Mouse (Mus musculus): ENCODE data around the gene Krtap5-2.
"Not testable (repeated sequence)": the region's sequence is repeated elsewhere in the genome, so short reads cannot be mapped to it uniquely, and the experiment has no call there.

The Krtap5-2 gene

DNA sequence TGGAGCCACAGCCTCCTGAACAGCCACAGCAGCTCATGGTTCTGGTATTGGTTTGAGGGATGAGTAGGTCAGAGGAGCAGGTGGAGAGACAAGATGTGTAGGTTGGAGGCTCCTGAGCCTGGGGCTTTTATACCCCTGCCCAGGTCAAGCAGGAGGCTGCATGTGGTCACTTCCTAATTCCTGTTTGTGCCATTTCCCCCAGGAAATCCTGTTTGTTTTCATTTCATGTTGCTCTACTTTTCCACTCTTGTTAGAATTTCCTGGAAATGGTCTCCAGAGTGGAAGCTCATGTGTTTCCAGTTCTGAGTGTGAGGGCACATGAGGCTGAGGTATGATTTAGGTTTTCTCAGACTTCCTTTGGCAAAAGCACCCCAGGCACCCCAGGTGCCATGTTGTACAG is at the start of gene Krtap5-2:
TSS of gene Krtap5-2 (minus strand) at position 101 of the 400 bp plus-strand sequence.
- not testable (repeated sequence) for ATAC-seq (ENCODE audit: low TSS enrichment)

DNA sequence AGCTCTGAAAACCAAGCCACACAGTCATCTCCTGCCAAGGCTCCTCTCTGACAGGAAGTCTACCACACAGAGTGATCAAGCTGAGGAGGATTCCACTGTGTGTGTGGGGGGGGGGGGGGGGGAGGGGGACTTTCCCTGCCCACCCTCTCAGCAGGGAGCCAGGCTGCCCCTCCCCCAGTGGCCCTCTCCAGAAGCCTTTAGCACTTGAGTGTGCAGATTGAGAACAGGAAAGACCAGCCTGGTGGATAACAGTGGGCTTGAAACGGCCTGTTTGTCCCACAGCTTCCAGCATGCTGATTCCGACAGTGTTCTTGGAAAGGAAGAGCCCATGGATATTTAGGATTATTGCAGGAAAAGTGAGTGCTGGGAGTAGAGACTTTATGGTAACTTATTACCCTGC is 48.7 kb upstream of the Krtap5-2 start:
- ATAC-seq (ENCODE audit: low TSS enrichment), result no peak

DNA sequence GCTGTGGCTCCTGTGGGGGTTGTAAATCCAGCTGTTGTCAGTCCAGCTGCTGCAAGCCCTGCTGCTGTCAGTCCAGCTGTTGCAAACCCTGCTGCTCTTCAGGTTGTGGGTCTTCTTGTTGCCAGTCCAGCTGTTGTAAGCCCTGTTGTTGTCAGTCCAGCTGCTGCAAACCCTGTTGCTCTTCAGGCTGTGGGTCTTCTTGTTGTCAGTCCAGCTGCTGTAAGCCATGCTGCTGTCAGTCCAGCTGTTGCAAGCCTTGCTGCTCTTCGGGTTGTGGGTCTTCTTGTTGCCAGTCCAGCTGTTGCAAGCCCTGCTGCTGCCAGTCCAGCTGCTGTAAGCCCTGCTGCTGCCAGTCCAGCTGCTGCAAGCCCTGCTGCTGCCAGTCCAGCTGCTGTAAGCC is 36.3 kb upstream of the Krtap5-2 start:
- ATAC-seq (ENCODE audit: low TSS enrichment), result not testable (repeated sequence)

DNA sequence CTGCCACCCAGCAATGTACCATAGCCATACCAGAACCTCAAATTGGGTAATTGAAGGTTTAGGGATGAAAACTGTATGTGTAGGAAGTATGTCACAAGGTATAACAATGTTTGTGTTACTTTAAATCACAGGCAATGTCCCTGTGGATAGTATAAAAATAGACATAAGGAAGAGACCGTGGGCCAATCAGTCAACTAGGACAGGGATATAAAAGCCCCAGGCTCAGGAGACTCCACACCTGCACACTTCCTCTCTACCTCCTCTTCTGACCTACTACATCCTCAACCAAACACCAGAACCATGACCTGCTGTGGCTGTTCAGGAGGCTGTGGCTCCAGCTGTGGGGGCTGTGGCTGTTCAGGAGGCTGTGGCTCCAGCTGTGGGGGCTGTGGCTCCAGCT is 35.8 kb upstream of the Krtap5-2 start, which contains the start of gene Gm7579:
TSS of gene Gm7579 (plus strand) at position 301 of the 400 bp plus-strand sequence.
- no peak for ATAC-seq (ENCODE audit: low TSS enrichment)

DNA sequence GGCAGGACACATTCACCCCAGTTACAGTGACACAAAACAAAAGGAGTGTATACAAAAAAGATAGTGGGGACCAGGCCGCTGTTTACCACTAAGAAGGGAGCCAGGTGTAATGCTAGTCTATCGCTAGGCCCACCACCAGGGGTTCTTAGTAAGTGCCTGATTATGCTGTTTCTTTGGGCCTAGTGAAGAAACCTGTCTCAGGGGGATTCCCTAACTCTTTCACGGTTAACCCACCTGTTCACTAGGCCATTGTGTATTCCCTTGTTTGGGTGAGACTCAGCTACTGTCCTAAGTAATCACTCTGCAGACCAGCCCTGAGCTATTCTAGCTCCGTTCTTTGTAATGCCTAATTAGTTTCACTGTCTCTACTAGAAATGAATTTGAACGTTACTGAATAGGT is 31.1 kb upstream of the Krtap5-2 start:
- ATAC-seq (ENCODE audit: low TSS enrichment), result not testable (repeated sequence)

DNA sequence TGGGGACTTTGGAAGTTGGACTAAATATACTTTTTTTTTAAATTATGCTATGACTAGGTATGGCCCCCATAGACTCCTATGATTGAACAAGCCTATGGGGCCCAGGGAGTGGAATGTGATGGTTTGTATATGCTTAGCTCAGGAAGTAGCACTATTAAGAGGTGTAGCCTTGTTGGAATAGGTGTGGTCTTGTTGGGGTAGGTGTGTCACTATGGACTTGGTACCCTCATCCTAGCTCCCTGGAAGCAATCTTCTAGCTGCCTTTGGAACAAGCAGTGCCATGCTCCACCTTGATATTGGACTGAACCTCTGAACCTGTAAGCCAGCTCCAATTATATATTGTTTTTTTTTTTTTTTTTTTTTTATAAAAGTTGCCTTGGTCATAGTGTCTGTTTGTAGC is 29.7 kb upstream of the Krtap5-2 start:
- ATAC-seq (ENCODE audit: low TSS enrichment), result no peak

DNA sequence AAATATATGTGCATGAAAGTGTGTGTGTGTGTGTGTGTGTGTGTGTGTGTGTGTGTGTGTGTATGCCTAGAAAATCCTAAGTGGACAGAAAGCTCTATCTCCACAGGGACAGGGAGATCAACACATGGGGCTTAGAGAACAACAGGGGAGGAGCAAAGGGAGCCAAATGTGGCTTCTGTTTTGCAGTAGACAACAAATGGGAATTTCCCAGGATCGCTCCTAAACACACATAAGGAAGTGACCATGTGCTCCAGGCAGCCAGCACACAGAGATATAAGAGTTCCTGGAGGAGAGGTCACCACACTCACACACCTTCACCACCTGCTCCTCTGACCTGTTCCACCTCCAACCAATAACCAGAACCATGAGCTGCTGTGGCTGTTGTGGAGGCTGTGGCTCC is 25.3 kb upstream of the Krtap5-2 start, which contains the start of gene Krtap5-3:
TSS of gene Krtap5-3 (plus strand) at position 301 of the 400 bp plus-strand sequence.
- no peak for ATAC-seq (ENCODE audit: low TSS enrichment)

DNA sequence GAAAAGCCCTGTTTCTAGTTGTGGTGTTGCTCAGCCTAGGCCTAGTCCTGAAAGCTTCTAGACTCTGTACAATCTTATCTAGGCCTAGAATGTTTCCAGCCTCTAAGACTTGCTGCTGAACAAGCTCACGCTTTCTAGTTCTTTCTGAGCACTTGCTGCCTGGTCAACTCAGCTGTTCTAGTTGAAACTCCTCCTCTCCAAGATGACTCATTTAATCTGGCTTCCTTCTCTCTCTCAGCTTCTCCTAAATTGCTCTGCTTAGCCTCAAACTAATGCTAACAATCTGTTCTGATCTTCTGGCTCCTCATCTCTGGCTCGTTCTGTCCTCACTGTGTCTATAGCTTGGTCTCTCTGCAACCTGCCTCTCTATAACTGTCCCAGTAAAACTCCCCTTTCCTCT is 22.9 kb upstream of the Krtap5-2 start:
- ATAC-seq (ENCODE audit: low TSS enrichment), result peak; percentile 92

DNA sequence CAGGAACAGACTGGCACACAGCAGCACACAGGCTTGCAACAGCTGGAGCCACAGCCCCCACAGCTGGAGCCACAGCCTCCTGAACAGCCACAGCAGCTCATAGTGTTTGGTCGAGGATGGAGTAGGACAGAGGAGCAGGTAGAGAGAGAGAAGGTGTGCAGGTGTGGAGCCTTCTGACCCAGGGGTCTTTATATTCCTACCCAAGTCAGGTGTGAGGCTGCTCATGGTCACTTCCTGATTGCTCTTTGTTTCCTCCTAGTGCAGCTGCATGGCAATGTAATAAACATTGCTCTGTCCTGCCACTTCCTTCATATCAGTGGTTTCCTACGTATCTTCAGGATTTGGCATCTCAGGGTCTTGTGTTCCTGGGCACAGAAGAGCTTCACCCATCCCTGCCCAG is 14.5 kb upstream of the Krtap5-2 start, which contains the start of gene Gm10153:
TSS of gene Gm10153 (minus strand) at position 101 of the 400 bp plus-strand sequence.
- ATAC-seq (ENCODE audit: low TSS enrichment), result no peak

DNA sequence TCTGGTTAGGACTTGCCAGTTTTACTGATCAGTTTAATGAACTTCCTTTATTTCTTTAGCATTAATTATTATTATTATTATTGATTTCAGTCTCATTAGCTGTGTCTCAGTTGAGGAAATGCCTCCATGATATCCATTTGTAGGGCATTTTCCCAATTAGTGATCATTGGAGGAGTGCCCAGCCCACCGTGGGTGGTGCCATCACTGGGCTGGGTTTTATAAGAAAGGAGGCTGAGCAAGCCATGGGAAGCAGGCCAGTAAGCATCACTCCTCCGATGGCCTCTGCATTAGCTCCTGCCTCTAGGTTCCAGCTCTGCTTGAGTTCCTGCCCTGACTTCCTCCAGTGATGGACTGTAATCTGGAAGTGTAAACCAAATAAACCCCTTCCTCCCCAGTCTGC is 12.4 kb upstream of the Krtap5-2 start:
- ATAC-seq (ENCODE audit: low TSS enrichment), result no peak

DNA sequence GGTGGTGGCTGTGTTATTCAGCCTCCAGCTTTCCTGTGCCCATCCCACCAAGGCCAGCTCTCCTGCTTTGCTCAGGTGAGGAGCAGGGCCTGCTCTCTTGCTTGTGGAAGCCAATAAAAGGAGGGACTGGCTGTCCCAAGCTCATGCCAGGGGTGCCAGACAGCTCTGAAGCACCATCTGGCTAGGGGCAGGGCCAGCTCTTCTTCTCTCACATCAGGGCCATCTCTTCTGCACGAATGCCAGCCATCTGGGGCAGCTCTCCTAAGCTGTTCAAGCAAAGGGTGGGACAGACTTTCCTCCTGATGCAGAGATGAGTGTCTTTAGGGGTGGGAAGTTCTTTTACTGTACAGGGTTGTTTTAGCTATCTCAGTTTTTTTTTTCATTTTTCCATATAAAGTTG is 5.2 kb upstream of the Krtap5-2 start:
- no peak for ATAC-seq (ENCODE audit: low TSS enrichment)

DNA sequence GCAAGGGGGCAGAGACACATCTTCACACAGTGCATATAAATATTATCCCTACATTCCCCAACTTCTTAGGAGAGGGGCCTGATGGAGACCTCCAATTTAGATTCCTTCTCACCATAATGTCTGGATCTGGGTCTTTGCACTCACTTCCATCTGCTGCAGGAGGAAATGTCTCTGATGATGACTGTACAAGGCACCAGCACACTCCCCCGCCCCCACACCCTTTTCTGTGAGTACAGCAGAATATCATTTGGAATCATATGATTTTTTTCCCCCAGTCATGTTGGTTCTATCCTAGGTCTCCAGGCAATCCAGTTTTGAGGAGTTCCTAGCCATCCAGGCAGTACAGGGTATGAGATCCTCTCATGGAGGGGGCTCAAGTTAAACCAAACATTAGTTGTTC is 2.9 kb upstream of the Krtap5-2 start:
- peak; percentile 55; the same call in 1 of the 2 replicates for ATAC-seq (ENCODE audit: low TSS enrichment)

DNA sequence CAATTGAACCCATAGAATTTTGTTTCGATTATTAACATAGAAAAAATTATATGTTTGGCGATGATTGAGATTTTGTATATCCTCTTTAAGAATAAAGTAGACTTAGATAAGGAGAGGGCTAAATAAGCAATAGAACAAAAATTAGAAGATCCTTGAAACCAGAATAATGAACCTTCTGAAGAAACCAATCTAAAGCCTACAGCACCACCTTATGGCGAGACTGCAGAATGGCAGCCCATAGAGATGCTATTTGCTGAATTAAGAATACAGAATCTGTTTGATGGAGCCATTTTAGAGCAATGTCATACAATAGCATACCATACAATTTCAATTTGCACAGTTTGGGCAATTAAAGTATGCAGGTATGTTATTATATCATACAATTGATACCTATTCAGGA is 6.0 kb downstream of the Krtap5-2 start:
- no peak for ATAC-seq (ENCODE audit: low TSS enrichment)

DNA sequence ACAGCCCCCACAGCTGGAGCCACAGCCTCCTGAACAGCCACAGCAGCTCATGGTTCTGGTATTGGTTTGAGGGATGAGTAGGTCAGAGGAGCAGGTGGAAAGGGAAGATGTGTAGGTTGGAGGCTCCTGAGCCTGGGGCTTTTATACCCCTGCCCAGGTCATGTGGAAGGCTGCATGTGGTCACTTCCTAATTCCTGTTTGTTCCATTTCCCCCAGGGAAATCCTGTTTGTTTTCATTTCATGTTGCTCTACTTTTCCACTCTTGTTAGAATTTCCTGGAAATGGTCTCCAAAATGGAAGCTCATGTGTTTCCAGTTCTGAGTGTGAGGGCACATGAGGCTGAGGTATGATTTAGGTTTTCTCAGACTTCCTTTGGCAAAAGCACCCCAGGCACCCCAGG is 10.2 kb downstream of the Krtap5-2 start, which contains the start of gene Gm4553:
TSS of gene Gm4553 (minus strand) at position 101 of the 400 bp plus-strand sequence.
- ATAC-seq (ENCODE audit: low TSS enrichment), result not testable (repeated sequence)

DNA sequence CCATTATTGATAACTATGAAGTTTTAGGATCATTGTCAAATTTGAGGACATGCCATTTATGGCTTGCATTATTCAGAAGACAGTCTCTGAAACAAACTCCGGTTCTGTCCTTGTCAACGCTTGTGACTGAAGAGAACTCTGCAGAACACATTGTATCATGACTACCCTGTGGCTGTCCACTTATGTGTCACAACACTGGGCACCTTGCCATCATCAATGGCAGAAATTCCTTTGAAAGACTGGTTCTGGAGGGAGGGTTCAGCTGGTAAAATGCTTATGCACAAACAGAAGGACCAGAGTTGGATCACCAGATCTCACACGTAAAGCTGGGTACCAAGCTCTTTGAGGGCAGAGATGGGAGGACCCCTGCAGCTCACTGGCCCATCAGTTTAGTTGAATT is 16.4 kb downstream of the Krtap5-2 start:
- no peak for ATAC-seq (ENCODE audit: low TSS enrichment)

DNA sequence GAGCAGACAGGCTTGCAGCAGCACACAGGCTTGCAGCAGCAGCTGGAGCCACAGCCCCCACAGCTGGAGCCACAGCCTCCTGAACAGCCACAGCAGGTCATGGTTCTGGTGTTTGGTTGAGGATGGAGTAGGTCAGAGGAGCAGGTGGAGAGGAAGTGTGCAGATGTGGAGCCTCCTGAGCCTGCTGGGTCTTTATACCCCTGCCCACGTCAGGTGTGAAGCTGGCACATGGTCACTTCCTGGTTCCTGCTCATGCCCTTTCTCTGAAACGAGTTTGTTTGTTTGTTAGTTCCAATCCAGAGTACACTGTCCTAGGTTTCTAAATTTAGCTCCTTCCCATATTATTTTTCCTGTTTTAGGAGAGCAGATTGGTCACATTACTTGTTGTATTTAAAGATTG is 18.8 kb downstream of the Krtap5-2 start, which contains the start of gene Gm29735:
TSS of gene Gm29735 (minus strand) at position 101 of the 400 bp plus-strand sequence.
- ATAC-seq (ENCODE audit: low TSS enrichment), result not testable (repeated sequence)

DNA sequence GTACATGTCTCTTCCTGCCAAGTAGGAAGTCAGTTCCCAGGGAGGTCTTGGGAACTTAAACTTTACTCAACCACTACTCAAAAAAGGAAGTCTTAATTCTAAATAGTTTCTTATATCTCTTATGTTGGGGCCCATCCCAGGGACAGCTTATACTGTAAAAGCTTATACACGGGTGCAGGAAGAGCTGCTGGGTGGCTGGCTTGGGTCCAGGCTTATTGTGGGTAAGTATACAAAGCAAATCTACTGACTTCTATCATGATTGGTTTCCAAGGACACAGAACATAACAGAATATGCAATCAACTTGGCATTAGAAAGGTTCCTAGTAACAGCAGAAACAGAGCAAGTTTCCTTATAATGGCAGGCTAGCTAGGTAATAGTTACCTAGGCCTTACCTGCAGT is 20.5 kb downstream of the Krtap5-2 start:
- ATAC-seq (ENCODE audit: low TSS enrichment), result no peak

DNA sequence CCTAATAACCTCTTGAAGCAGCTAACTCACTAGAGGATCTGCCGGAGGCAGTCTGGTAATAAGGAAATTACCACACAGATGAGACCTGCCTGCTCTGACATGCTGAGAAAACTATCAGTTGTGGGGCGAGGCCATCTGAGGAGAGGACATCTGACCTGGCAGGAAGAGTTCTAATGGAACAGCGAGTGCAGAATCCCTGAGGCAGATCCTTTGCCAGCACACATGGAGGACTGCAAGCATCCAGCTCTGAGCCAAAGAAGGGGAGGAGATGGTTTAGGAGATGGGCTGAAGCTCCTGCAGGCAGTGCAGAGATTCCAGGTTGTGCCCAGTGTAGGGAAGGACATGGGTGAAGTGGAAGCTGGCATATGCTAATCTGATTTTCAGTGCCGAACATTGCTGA is 23.6 kb downstream of the Krtap5-2 start:
- ATAC-seq (ENCODE audit: low TSS enrichment), result no peak

DNA sequence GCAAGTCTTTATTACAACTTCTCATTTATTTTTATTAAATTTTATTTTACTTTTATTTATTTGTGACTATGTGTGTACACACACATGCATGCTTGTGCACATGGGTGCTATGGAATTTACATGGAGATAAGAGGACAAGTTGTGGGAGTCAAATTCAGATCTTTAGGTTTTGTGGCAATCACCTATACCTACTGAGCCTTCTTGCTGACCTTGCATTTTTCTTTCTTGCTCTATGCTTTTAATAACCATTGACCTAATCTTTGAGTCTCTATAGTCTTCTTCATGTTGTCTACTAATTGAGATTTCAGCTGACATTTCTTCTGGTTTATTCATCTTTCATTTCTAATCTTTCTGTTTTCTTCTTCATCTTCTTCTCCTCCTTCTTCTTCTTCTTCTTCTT is 27.2 kb downstream of the Krtap5-2 start:
- no peak for ATAC-seq (ENCODE audit: low TSS enrichment)

DNA sequence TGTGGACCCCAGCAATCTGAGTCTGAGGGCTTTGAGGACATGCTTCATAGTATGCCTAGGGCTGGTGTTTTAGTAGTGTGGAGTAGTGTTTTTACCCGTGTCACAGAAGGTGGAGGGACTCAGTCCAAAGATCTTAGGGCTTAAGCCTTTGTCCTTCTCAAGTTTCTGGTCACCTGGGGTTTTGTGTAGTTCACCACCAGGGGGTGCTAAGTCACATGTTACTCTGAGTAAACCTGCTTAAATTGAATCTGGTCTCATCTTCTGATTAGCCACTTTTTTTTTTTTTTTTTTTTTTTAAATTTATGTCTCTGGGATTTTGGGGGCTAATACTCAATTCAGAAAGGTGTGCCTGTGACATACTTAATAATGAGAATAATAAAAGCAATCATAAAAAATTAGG is 29.8 kb downstream of the Krtap5-2 start:
- peak; percentile 44; the same call in 1 of the 2 replicates for ATAC-seq (ENCODE audit: low TSS enrichment)

DNA sequence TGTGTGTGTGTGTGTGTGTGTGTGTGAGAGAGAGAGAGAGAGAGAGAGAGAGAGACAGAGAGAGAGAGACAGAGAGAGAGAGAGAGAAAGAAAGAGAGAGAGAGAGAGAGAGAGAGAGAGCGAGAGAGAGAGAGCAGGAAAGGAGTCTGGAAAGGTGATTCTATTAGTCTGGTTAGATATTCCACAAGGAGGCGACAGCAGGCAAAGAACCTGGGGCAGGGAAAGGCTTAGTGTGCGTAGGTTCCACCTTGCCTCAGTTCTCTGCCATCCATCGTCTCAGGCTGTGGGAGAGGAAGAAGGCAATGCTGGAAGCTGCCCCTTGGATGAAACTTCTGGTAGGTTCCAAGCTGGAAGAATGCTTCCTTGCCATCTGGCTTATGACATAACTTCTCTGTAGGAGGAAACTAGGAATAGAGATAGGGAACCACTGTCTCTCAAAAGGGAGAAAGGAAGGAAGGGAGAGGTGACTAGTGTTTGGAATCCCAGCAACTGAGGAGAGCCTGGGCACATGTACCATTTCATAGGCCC is 30.3 kb downstream of the Krtap5-2 start:
- ATAC-seq (ENCODE audit: low TSS enrichment), result peak; percentile 93

DNA sequence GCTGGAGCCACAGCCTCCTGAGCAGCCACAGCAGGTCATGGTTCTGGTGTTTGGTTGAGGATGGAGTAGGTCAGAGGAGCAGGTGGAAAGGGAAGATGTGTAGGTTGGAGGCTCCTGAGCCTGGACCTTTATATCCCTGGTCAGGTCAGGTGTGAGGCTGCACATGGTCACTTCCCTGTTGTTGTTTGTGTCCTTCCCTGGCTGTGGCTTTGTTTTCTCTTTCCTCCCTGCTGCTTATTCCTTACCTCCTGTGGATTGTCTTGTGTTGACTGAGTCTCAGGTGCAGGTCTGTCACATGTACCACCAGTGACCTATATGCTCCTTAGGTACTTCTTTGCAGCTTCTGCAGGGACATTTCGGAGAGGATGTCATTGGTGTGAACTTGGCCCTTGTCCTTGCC is 31.3 kb downstream of the Krtap5-2 start, which contains the start of gene Gm45337:
TSS of gene Gm45337 (minus strand) at position 101 of the 400 bp plus-strand sequence.
- no peak for ATAC-seq (ENCODE audit: low TSS enrichment)

DNA sequence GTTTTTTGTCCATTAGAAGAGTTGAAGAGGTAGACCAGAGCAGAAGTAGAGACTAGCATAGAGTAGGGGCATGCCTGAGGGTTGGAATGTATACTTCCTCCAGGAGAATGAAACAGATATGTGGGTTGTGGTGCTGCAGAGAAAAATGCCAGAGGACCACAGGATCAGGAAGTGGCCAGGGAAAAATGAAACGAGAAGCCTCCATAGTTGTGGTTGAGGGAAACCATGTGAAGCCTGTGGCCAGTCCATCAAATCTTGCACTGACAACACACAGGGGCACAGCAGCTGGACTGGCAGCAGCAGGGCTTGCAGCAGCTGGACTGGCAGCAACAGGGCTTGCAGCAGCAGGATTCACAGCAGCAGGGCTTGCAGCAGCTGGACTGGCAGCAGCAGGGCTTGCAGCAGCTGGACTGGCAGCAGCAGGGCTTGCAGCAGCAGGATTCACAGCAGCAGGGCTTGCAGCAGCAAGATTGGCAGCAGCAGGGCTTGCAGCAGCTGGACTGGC is 32.2 kb downstream of the Krtap5-2 start:
- ATAC-seq (ENCODE audit: low TSS enrichment), result not testable (repeated sequence)

DNA sequence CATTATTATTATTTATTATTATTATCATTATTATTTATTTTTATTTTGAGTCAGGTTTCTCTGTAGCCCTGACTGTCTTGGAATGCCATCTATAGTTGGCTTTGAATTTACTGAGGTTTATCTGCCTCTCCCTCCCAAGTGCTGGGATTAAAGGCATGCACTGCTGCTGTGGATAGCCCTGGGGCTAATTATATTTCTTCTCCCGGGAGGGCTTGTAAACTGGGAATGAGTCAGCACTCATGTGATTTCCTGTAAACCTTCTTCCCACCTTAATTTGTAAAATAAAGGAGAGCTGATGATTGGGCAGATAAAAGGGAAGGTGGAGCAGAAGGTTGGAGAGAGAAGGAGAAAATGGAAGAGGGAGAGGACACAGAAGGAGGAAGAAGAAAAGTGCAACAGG is 35.1 kb downstream of the Krtap5-2 start:
- ATAC-seq (ENCODE audit: low TSS enrichment), result no peak

All from frontal cortex, adult (tissue).